Mouse (Mus musculus): ENCODE data around the gene Arhgap25.
A peak's percentile ranks its signal among the peaks of the same experiment; 100 is the strongest.
"Not testable (repeated sequence)": the region's sequence is repeated elsewhere in the genome, so short reads cannot be mapped to it uniquely, and the experiment has no call there.

The Arhgap25 gene

GRCm38 (mm10) chr6:87503536-87503935 lies 29.5 kb downstream of the Arhgap25 start:
- DNase-seq (ENCODE audit: low spot score) = no peak

DNA sequence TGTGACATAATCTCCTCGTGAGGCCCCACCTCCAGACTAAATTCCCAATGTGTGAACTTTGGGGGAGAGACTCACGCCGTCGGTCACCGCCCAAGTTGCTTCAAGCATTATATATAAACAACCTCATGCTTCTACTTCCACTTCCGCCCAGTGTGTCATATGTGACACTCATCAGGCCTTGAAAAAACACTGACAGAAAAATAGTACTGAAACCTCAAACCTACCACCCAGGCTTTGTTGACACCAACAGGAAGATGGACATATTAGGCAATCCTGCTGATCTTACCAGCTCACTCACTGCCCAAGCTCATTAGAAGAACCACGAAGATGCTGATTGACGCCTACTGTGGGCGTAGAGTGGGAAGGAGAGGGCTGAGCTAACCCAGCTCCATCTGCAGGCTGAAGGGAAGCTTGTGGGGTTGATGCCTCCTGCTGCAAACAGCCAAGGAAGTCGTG lies 30.2 kb downstream of the Arhgap25 start:
- DNase-seq (ENCODE audit: low spot score) = no peak

DNA sequence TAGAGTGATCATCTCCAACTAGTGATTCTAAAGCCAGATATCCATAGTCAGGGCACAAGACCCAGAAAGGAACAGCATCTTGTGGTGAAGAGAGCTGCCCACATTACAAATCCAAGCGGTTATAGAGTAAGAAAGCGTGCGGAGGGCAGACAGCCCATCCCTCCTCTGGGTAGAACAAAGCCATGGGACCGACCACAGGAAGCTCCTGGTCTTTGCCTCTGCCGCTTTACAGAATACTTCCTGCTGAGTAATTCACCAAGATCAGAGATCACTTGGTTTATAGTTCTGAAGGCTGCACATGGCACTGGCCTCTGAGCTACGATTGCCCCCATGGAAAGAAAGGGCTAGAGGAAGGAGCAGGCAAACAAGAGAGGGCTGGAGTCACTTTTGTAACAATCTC lies 30.6 kb downstream of the Arhgap25 start:
- DNase-seq (ENCODE audit: low spot score) = no peak

GRCm38 (mm10) chr6:87500696-87501095 lies 32.4 kb downstream of the Arhgap25 start:
- no peak for DNase-seq (ENCODE audit: low spot score)

DNA sequence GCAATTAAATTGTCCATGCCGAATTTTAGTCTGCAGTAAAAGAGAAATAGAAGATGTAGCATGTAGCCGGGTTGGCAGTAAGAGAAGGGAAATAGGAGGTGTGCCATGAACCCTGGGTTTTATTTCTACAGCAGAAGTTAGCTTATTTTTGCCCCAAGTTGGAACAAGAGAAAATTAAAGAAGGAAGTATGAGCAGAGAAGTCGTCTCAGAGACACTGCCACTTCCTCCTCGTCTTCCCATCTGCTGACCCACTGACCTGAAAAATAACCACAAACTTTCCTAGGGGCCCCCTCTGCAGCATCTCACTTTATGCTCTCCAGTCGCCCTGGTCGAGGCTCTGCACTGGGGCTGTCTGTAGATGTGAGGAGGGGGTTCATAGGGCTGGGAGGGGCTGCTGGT lies 33.3 kb downstream of the Arhgap25 start:
- DNase-seq (ENCODE audit: low spot score) = no peak

DNA sequence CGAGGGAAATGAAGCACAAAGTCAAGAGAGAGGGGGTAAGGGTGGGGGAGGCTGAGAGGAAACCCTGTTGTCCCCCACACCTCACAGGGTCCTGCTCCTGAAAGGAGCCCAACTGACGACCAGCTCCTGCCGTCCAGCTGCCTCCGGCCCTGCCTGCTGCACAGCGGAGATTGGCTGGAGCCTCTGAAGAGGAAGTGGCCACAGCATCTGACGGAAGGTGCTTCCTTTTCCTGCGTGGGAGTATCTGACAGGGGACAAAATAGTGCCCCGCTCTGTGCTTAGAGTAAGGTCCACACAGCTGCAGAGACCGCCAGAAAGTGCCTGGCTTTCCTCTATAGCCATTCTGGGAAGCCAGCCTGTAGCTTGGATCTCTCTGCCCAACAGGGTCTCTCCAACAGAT lies 36.9 kb downstream of the Arhgap25 start:
- DNase-seq (ENCODE audit: low spot score) = no peak

DNA sequence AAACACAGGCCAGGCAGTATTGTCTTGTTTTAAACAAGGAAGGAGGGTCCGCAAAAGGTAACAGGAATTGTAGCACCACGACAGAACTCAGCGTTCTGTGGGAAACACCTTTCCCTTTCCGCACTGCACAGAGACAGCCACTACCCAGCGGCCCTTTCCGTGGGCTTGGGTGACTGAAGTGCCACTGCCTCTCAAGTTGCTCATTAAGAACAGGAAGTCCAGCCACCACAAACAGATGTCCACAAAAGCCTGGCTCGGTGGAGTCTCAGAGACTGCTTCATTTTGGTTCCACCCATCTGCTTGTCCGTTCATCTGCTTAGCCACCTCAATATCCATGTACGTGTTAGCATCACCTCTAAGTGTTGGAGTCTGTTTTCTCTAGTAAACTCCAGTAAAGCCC lies 38.7 kb downstream of the Arhgap25 start:
- no peak for DNase-seq (ENCODE audit: low spot score)

DNA sequence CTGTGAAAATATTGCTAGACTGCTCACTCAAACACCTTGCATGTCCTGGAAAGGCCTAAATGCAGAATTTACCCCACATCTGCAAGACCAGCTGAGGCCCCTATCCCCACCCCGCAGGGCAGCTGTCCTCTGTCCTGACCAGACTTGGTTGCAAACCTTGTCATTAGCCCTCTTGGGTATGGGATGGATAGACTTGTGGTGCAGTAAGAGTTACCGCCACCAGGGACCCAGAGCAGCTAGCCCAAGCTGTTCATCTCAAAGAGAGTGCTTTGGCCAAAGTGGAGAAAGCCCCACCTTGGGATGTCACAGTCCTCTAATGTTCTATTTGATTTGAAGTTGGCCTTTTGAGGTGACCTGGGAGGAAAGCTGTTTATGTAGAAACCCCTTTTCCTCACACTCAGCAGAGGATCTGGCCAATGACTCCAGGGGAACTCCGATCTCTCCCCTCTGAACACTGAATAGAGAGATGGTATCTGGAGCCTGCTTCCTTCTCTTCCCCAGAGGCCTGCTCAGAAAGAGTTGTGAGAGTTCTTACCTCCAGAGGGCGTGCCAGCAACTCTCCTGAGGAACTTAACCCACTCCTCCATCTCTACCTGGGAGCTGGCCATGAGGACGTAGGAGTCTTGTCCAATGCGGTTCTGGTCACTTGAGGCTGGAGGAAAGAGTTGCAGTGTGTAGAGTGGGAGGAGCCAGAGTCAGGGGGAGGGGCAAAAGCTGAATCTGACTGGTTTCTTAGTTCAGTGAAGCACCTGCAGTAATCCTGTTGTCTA lies 45.2 kb downstream of the Arhgap25 start:
- DNase-seq (ENCODE audit: low spot score) = no peak

DNA sequence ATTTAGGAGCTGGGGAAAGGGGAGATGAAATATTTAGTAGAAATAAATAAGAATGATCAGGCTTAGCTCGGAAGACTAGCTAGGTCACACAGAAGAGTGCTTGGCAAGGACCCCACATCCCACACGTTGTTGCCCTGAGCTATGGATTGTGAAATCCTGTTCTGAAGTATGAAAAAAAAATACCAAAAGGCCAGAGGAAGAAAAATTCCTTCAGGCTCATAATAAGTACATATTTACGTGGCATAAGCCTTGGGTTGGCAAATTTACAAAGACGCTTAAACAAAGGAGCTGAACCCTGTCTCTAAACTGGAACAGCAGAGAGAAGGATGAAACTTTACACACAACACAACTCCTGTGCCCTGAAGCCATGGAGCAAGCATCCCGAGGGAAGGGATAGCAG lies 48.3 kb downstream of the Arhgap25 start:
- no peak for DNase-seq (ENCODE audit: low spot score)

DNA sequence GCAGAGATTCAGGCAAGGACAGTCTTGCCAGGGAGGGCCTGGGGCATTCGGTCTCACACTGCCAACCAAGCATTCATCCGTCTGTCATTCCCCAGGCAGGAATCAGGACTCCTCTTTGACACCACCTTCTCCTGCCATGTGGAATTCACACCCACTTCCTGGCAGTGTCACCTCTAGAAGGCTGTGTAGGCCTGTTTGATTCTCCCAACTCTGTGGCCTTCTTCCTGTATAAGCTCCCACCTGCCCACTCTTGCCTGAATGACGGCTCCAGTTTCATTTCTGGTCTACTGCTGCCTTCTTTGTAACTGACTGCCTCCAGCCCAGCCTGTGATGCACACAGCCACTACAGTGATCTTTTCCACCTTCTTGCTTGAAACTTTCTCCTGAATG lies 49.2 kb downstream of the Arhgap25 start:
- DNase-seq (ENCODE audit: low spot score) = no peak

GRCm38 (mm10) chr6:87483224-87483899 lies 49.7 kb downstream of the Arhgap25 start:
- no peak for DNase-seq (ENCODE audit: low spot score)

GRCm38 (mm10) chr6:87479291-87479999 lies 53.6 kb downstream of the Arhgap25 start:
- DNase-seq (ENCODE audit: low spot score) = no peak

DNA sequence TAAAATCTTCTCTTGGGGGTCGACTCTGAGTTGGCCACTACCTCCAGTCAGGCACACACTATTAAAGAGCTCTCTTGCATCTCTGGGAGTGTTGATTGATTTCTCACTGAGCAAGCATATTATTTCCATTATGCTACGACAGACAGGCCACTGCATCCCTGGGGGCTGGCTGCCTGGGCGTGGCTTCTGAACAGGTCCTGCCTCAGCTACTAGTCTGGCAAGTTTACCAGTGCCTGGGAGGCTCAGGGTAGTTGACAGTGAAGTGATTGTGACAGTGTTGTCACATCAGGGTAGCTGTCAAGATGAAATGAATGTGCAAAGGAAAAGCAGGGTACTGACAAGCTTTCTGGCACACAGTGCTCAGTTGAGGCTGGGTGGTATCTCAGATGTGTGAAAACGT lies 54.2 kb downstream of the Arhgap25 start:
- DNase-seq (ENCODE audit: low spot score) = no peak

DNA sequence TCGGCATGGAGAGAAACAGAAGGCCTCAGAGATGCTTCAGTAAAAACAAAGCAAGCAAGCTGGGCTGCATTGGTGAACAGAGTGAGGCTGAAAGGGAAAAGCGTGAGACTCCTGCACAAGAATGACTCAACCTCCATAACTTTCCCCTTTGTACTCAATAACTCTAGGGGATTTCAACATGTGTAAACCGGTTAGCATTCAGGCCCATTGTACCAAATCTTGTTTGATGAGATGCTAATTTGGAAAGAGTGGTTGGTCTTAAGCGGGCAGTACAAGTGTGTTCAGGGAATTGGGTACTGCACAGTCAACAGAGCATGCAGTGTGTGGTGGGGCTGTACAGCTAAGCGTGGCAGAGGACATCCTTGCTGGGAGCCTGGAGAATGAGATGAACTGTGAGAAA lies 57.8 kb downstream of the Arhgap25 start:
- DNase-seq (ENCODE audit: low spot score) = no peak

GRCm38 (mm10) chr6:87470098-87470497 lies 63.0 kb downstream of the Arhgap25 start:
- not testable (repeated sequence) for DNase-seq (ENCODE audit: low spot score)

DNA sequence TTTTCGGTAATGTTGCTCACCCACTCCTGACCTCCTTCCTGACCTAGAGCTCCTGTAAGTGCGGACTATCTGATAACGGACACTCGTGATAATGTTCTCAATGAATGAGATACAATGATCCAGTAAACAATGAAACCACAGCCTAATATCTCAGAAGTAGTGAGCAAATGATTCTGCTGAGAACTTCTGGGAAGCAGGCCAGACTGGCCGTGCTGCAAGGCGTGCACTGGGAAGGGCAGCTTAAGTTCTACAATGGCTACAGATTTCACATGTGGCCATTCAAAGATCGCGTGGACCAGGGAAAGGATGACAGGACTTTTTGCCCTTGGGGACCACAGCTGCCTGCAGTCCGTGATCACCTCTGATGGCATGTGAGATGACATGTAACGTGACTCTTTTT lies 64.7 kb downstream of the Arhgap25 start:
- DNase-seq (ENCODE audit: low spot score) = no peak

DNA sequence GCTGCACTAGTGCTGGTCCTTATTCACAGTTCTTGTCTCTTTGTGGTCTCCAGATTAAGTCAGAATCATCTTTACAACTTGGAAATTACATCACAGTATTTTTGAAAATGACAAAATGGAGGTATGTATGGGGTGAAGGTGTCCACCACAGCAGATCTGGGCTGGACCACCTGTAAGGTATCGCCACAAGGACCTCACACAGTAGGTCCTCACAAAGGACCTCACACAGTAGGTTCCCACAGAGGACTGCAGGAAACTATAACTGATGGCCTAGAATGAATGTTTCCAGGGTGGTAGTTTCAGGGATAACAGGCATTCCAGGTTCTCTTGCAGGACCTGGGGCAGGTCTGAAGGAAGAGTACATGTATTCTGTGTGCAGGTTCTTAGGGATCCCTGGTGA lies 65.7 kb downstream of the Arhgap25 start:
- no peak for DNase-seq (ENCODE audit: low spot score)

GRCm38 (mm10) chr6:87466221-87466620 lies 66.8 kb downstream of the Arhgap25 start:
- DNase-seq (ENCODE audit: low spot score) = peak; percentile 72

DNA sequence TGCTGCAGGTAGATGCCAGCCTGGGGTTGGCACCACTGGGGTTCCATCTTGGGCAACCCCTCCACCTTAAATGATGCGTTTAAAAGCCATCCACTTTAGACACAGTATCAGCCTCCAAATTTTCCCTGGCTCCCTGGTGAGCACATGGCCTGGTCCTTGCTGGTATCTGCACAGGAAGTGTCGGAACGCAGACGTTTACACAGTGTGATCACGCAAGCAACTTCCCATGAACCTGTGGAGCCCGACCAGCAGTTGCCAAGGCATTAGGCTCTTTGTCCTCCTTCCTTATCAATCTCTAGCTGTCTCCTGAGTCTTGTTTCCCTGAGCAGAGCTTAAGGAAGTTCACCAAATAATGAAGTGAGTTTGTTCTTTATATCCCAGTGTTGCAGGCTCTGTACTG lies 77.6 kb downstream of the Arhgap25 start:
- no peak for DNase-seq (ENCODE audit: low spot score)

DNA sequence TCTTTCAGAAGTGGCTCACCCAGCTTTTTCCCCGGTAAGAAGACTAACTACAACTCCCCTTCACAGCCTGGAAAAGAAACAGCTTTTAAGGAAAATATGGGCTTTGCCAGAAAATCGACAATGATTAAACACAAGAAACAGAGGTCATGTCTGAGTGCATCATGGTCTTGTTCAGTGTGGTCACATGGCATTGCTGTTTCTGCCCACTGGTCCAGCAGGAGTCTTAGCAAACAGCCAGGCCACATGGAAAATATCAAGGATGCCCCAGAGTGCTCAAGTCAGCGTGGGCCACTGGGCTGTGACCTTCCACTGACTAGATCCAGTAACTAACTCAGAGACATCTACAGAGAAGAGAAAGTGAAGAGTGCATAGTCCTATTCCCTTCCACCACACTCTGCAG lies 81.3 kb downstream of the Arhgap25 start:
- no peak for DNase-seq (ENCODE audit: low spot score)

GRCm38 (mm10) chr6:87451016-87451415 lies 82.0 kb downstream of the Arhgap25 start:
- peak; percentile 35 for DNase-seq (ENCODE audit: low spot score)

DNA sequence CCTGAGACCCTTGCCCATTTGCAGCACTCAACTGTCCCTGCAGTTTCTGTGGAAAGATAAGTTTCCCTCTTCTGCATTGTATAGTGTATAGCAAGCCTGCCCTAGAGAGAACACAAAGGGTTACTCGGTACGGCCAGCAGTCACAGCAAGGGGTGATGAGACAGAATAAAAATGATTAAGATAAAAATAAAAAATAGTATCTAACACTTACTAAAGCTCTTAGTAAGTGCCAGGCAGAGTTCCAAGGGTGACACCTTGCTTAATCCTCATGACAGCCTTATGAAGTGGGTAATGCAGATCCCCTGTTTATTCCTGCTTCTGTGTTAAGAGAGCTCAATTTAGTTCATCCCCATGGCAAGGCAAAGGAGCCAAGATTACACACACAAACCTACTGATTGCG lies 83.5 kb downstream of the Arhgap25 start:
- DNase-seq (ENCODE audit: low spot score) = no peak

- no peak for DNase-seq (ENCODE audit: low spot score)
Observed at GRCm38 (mm10) chr6:87447217-87447616, 85.8 kb downstream of the Arhgap25 start.

Data from urinary bladder, postnatal 25 days (tissue).